8 mouse cellular contexts compared by ENCODE assay signal in the genomic region with DNA sequence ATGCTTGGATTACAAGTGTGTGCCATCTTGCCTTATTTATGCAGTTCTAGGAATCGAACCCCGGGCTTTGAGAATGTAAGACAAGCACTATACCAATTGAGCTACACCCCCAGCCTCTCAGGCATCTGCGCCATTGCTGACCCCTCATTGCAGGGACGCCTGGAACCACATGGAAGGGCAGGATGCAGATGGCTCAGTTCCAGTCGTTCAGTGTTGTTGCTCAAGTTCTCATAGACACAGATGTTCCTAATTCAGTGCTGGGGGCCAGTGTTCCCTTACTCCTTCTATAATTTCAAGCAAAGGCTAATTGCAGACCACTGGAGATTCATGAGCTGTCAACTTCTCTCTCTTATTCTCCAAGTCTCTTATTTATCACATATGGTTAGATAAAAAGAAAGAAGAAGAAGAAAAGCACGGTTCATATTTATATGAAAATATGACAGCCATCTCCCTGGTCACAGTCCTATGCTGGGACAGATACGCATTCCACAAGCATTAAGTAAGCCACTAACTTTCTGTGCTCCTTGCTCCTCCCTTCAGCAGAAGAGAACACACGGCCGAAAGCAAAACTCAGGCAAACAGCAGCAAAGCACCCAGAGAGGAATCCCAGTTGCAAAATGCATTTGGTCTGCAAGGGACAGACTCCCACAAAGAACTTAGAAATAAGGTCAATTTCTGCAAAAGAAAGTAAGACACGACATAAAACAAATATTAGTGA. TPM values are rescaled to one million over a fixed set of nuclear protein-coding genes. Genes with fewer than 3 reads are reported as not detected.
A peak's percentile ranks its signal among the peaks of the same experiment; 100 is the strongest.
DNase-seq lines count a peak whose midpoint lies in the region; ATAC-seq lines count a peak whose summit lies in the region.

No protein-coding gene starts in this region.

- 0 out of 2 replicates have a peak, but pooled peaks cover 3% of the 10 kb centered on the region for H3K36me3 ChIP-seq in forebrain, embryonic 10.5 days (replicated peaks)

- intact Hi-C loops in heart, postnatal 36 days (cut with DNase I): no loop called here
- intact Hi-C loops in left cerebral cortex, postnatal 36 days (cut with DNase I): no loop called here

- peak; percentile 96 for DNase-seq in heart, adult 11 months
- DNase-seq in heart, postnatal 36 days: no peak
- peak; percentile 25 to 42 for DNase-seq in kidney, postnatal 36 days
- DNase-seq in left cerebral cortex, postnatal 36 days (ENCODE audit: low spot score in 2 of 2): no peak
- DNase-seq in forebrain, embryonic 10.5 days (ENCODE audit: extremely low spot score, low spot score): no peak

- H3K4me3 ChIP-seq in forebrain, embryonic 10.5 days: no peak overlapping the region

- peak; percentile 67 for ATAC-seq in granulocyte monocyte progenitor cell, adult 5-6 weeks (replicated peaks; ENCODE audit: poor library complexity, severe bottlenecking)
- peak; percentile 27; the same call in 1 of the 2 replicates for ATAC-seq in megakaryocyte progenitor cell, adult 5-6 weeks (replicated peaks; ENCODE audit: poor library complexity)
- ATAC-seq in cerebellum, adult (ENCODE audit: insufficient number of reproducible peaks, low FRiP score, low TSS enrichment): no peak

- H3K9me3 ChIP-seq in forebrain, embryonic 10.5 days: no peaks in the 10 kb centered on the region

- 72% methylated on average over 10 of the region's 10 CpGs for WGBS in forebrain, embryonic 10.5 days

- no peak overlapping the region for H3K27ac ChIP-seq in forebrain, embryonic 10.5 days

- H3K27me3 ChIP-seq in forebrain, embryonic 10.5 days (ENCODE audit: poor library complexity, severe bottlenecking): no peaks in the 10 kb centered on the region

- H3K4me1 ChIP-seq in forebrain, embryonic 10.5 days: peaks cover 19% of the 10 kb centered on the region; the same call in 1 of the 2 replicates

RNA-seq across cellular contexts. Expression of gene Crtc3, which starts 22.3 kb away (rescaled TPM):
- 10 to 100 TPM; 12.6 to 14.0 TPM for total RNA-seq in heart, postnatal 36 days (2021)
- 21.7 and 33.0 TPM in 2 replicates for total RNA-seq in granulocyte monocyte progenitor cell, adult 5-6 weeks (2014; fragmentation: Nextera tagmentation)
- total RNA-seq in granulocyte monocyte progenitor cell, adult 5-6 weeks (2017): 6.2 and 6.8 TPM in 2 replicates
- total RNA-seq in megakaryocyte progenitor cell, adult 5-6 weeks (2015): 18.3 and 26.9 TPM in 2 replicates
- total RNA-seq in megakaryocyte progenitor cell, adult 5-6 weeks (2017): 5.6 and 16.3 TPM in 2 replicates
- total RNA-seq in left cerebral cortex, postnatal 36 days (2021): 10 to 100 TPM; 12.1 to 15.7 TPM
- polyA plus RNA-seq in forebrain, embryonic 10.5 days (2016; fragmentation: Nextera tagmentation; extraction: Ambion mirVana): 7.8 and 9.3 TPM in 2 replicates

Comparison
In these comparisons a context has a peak if more than half of its experiments do, and no peak if none do; other contexts are left out.
1. DNase-seq: peak in heart, adult 11 months (single experiment) and kidney, postnatal 36 days (2 of 2); none in heart, postnatal 36 days (0 of 2), left cerebral cortex, postnatal 36 days (0 of 2) and forebrain, embryonic 10.5 days (single experiment).